Mouse (Mus musculus): ENCODE results near the gene Aak1. TPM values are rescaled to one million over a fixed set of nuclear protein-coding genes. Genes with fewer than 3 reads are reported as not detected.

Aak1 gene
- polyA plus RNA-seq, 1 experiment from 2014 or later: 7.3 TPM

DNA sequence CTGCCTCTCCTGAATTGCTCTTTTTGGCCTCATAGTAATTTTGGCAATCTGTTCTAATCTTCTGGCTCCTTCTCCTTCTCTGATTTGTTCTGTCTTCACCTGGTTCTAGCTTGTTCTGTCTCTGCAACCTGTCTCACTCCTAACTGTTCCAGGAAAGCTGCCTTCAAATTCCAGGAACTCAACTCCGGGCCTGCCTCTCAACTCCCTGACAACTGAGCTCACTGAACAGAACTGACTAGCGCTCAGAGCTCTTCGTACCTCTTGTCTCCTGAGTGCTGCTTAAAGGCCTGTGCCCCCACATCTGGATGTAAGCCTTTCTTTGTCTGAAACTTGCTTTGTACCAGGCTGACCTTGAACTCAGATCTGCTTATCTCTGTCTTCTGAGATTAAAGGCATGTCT lies 183.1 kb downstream of the Aak1 start:
- H3K4me1 ChIP-seq (replicated peaks; ENCODE audit: insufficient read depth, low read length): no peaks in the 10 kb centered on the region
- no peak overlapping the region for H3K4me3 ChIP-seq (replicated peaks; ENCODE audit: low read depth, low read length)
- no peaks in the 10 kb centered on the region for H3K27me3 ChIP-seq (ENCODE audit: insufficient read depth, low read length)
- ATAC-seq (replicated peaks; ENCODE audit: low FRiP score, low read depth) (no peak), DNase-seq (ENCODE audit: low spot score) (no peak)
- H3K4me2 ChIP-seq (ENCODE audit: low read length): no peak overlapping the region
- H3K9me3 ChIP-seq (replicated peaks; ENCODE audit: low read length): no peaks in the 10 kb centered on the region
- no peak overlapping the region for H3K9ac ChIP-seq (ENCODE audit: low read depth, low read length)
- no peak overlapping the region for H3K27ac ChIP-seq
- H3K36me3 ChIP-seq (ENCODE audit: insufficient read depth, low read length): no peaks in the 10 kb centered on the region; the same call in 1 of the 2 replicates
- 93% methylated on average over 3 of the region's 3 CpGs for WGBS
- TF ChIP-seq CTCF (IDR thresholded peaks at IDR 0.05; ENCODE audit: low read depth): no peak

DNA sequence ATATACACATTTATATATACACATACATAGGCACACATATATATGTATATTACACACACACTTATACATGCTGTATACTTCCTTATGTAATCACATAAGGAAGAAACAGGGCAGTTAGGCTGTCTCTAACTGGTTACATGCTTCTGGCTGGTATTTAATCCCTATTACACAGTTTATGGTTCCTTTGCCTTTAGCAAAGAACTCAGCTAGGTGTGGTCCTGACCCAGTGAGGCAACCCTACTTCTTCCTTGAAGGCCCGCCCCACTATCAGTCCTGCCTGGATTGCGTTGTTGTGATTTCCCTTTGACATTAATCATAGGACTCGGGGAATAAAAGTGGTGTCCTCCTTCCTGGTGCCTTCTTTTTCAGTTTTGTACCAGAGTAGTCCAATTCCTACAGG lies 185.1 kb downstream of the Aak1 start:
- ATAC-seq (replicated peaks; ENCODE audit: low FRiP score, low read depth) (no peak), DNase-seq (ENCODE audit: low spot score) (no peak)
- Histone ChIP-seq H3K4me2 (ENCODE audit: low read length) (no peak overlapping the region), H3K9ac (ENCODE audit: low read depth, low read length) (no peak overlapping the region), H3K27me3 (ENCODE audit: insufficient read depth, low read length) (no peaks in the 10 kb centered on the region), H3K36me3 (ENCODE audit: insufficient read depth, low read length) (no peaks in the 10 kb centered on the region), H3K27ac (no peak overlapping the region), H3K4me1 (replicated peaks; ENCODE audit: insufficient read depth, low read length) (no peaks in the 10 kb centered on the region), H3K9me3 (replicated peaks; ENCODE audit: low read length) (no peaks in the 10 kb centered on the region), H3K4me3 (replicated peaks; ENCODE audit: low read depth, low read length) (no peak overlapping the region)
- TF ChIP-seq CTCF (IDR thresholded peaks at IDR 0.05; ENCODE audit: low read depth): no peak
- WGBS: 72% methylated on average over 3 of the region's 3 CpGs

DNA sequence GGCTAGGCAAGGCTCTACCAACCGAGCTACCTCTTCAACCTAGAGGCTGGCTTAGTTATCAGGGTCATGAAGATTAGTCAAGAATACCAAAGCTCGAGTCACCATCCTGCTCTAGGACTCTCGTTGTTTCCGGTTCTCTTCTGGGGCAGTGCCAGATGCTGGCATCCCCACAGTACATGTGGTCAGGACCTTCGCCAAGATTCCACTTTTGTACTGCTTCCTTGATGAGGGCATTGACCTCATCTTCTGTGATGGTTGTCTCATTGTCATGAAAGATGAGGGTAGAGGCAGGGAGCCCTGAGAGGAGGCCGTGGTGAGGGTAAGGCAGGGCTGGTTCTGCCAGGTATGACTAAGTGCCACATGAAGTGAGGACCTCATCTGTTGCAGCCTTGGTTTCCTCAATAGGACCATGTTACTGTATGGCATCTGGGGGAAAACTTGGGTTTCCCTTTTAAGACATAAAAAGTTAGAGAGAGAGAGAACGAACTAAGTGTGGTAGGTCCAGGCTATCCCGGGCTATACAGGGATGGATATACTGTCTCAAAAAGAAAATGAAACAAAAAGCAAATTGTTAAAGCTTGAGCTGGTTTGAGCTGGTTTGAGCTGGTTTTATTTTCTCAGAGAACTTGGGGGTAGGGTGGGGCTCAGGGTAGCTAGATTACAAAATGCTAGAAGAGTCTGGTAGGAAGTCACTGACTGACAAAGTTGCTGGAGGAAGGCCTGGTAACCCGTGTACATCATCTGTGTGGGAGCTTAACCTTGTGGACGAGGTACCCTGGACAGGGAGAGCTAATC lies 188.7 kb downstream of the Aak1 start:
- Histone ChIP-seq H3K36me3 (ENCODE audit: insufficient read depth, low read length) (no peaks in the 10 kb centered on the region), H3K27ac (no peak overlapping the region), H3K4me2 (ENCODE audit: low read length) (no peak overlapping the region), H3K9me3 (replicated peaks; ENCODE audit: low read length) (no peaks in the 10 kb centered on the region), H3K27me3 (ENCODE audit: insufficient read depth, low read length) (no peaks in the 10 kb centered on the region), H3K9ac (ENCODE audit: low read depth, low read length) (no peak overlapping the region), H3K4me1 (replicated peaks; ENCODE audit: insufficient read depth, low read length) (no peaks in the 10 kb centered on the region), H3K4me3 (replicated peaks; ENCODE audit: low read depth, low read length) (no peak overlapping the region)
- no peak for TF ChIP-seq CTCF (IDR thresholded peaks at IDR 0.05; ENCODE audit: low read depth)
- DNase-seq (ENCODE audit: low spot score): no peak
- 86% methylated on average over 10 of the region's 10 CpGs for WGBS
- ATAC-seq (replicated peaks; ENCODE audit: low FRiP score, low read depth): no peak

DNA sequence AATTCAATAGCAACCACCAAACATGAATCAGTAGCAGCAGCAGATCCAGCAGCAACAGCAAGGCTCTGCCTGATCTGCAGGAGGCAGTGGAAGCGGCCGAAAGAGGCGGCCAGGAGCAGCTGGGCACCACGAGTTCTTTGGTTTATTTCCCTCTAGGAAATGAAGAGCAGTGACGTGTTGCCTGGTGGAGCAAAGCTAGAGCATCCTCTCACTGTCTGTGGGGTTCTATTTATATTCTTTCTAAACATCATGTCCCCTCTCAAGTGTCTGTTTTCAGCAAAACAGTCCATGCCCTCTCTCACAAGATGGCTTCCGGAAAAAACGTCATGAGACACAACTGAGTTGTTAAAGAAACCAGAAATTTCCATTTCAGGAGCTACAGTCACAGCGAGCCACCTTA lies 189.8 kb downstream of the Aak1 start:
- WGBS: 87% methylated on average over 8 of the region's 8 CpGs
- Histone ChIP-seq H3K36me3 (ENCODE audit: insufficient read depth, low read length) (no peaks in the 10 kb centered on the region), H3K4me2 (ENCODE audit: low read length) (no peak overlapping the region), H3K4me1 (replicated peaks; ENCODE audit: insufficient read depth, low read length) (peaks cover 7% of the 10 kb centered on the region; the same call in 1 of the 2 replicates), H3K9me3 (replicated peaks; ENCODE audit: low read length) (no peaks in the 10 kb centered on the region), H3K27me3 (ENCODE audit: insufficient read depth, low read length) (no peaks in the 10 kb centered on the region), H3K9ac (ENCODE audit: low read depth, low read length) (no peak overlapping the region), H3K27ac (no peak overlapping the region), H3K4me3 (replicated peaks; ENCODE audit: low read depth, low read length) (no peak overlapping the region)
- DNase-seq (ENCODE audit: low spot score) (no peak), ATAC-seq (replicated peaks; ENCODE audit: low FRiP score, low read depth) (no peak)
- TF ChIP-seq CTCF (IDR thresholded peaks at IDR 0.05; ENCODE audit: low read depth): no peak

DNA sequence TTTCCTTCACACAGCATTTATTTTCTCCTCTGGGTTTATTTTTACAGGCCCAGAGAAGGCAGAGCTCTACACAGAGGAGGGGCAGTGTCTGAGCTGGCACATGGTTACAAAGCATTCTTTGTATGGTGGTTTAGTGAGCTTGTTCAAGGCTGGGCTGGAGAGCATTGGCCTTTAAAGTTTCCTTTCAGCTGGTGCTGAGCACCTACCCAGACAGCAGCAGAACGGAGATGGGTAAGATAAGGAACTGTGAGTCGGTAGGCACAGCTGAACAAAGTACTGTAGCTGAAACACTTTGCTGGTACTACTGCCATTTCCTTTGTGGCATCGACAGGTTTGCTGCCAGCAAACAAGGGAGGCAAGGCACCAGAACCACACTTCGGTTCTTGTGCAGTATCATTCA lies 191.7 kb downstream of the Aak1 start:
- H3K9ac ChIP-seq (ENCODE audit: low read depth, low read length): no peak overlapping the region
- H3K4me1 ChIP-seq (replicated peaks; ENCODE audit: insufficient read depth, low read length): peaks cover 7% of the 10 kb centered on the region; the same call in 1 of the 2 replicates
- no peak overlapping the region for H3K27ac ChIP-seq
- no peak overlapping the region for H3K4me2 ChIP-seq (ENCODE audit: low read length)
- H3K4me3 ChIP-seq (replicated peaks; ENCODE audit: low read depth, low read length): no peak overlapping the region
- TF ChIP-seq CTCF (IDR thresholded peaks at IDR 0.05; ENCODE audit: low read depth): no peak
- H3K27me3 ChIP-seq (ENCODE audit: insufficient read depth, low read length): no peaks in the 10 kb centered on the region
- no peak for ATAC-seq (replicated peaks; ENCODE audit: low FRiP score, low read depth)
- WGBS: 80% methylated on average over 4 of the region's 4 CpGs
- no peak for DNase-seq (ENCODE audit: low spot score)
- H3K36me3 ChIP-seq (ENCODE audit: insufficient read depth, low read length): no peaks in the 10 kb centered on the region
- no peaks in the 10 kb centered on the region for H3K9me3 ChIP-seq (replicated peaks; ENCODE audit: low read length)

DNA sequence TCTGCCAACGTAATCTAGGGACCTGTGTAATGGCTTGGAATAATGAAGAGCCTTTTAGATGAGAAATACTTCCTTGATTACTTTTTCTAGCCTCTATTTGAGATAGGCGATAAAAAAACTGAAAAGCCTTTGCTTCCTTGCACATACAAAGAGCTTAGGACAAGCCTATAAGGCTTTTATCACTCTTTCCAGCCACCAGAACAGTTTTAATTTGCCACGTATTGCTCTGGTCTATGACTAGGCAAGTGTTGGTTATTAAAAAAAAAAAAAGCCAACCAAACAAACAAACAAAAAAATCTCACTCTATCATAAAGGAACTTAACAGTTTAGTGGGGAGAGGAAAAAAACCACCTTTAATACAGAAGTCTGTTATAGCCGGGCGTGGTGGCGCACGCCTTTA lies 192.1 kb downstream of the Aak1 start:
- Histone ChIP-seq H3K27ac (no peak overlapping the region), H3K4me1 (replicated peaks; ENCODE audit: insufficient read depth, low read length) (peaks cover 7% of the 10 kb centered on the region; the same call in 1 of the 2 replicates), H3K4me2 (ENCODE audit: low read length) (0 out of 2 replicates have a peak overlapping the region, but pooled peaks have one; percentile 77), H3K9ac (ENCODE audit: low read depth, low read length) (no peak overlapping the region), H3K4me3 (replicated peaks; ENCODE audit: low read depth, low read length) (no peak overlapping the region), H3K36me3 (ENCODE audit: insufficient read depth, low read length) (no peaks in the 10 kb centered on the region), H3K27me3 (ENCODE audit: insufficient read depth, low read length) (no peaks in the 10 kb centered on the region), H3K9me3 (replicated peaks; ENCODE audit: low read length) (no peaks in the 10 kb centered on the region)
- ATAC-seq (replicated peaks; ENCODE audit: low FRiP score, low read depth) (no peak), DNase-seq (ENCODE audit: low spot score) (no peak)
- 92% methylated on average over 7 of the region's 7 CpGs for WGBS
- no peak for TF ChIP-seq CTCF (IDR thresholded peaks at IDR 0.05; ENCODE audit: low read depth)

Measured in kidney, postnatal 0 days (tissue).